Mouse (Mus musculus) kidney, adult 9 months (tissue): ENCODE measurements around the gene S1pr2.

Experiments used
- DNase-seq: peaks from one replicate; pipeline ENCODE4 v3.0.0; 2022

The S1pr2 gene

GRCm38 (mm10) chr9:20965606-20966005 lies 11.0 kb downstream of the S1pr2 start:
- no peak for DNase-seq

- DNase-seq = no peak
Observed at GRCm38 (mm10) chr9:20961557-20961956, 15.0 kb downstream of the S1pr2 start.

GRCm38 (mm10) chr9:20959430-20959938 lies 17.1 kb downstream of the S1pr2 start, which contains the start of gene Dnmt1:
Dnmt1 (minus strand) TSS chr9:20959888.
- DNase-seq = no peak

- no peak for DNase-seq
Observed at GRCm38 (mm10) chr9:20956989-20957388, 19.6 kb downstream of the S1pr2 start.

- peak; percentile 97 for DNase-seq
Observed at GRCm38 (mm10) chr9:20952520-20953227, 23.9 kb downstream of the S1pr2 start.

GRCm38 (mm10) chr9:20951966-20952519 lies 24.5 kb downstream of the S1pr2 start:
- no peak for DNase-seq

- peak; percentile 34 for DNase-seq
Observed at GRCm38 (mm10) chr9:20951441-20951840, 25.1 kb downstream of the S1pr2 start.

- DNase-seq = no peak
Observed at GRCm38 (mm10) chr9:20950419-20950818, 26.2 kb downstream of the S1pr2 start.

GRCm38 (mm10) chr9:20946066-20946880 lies 30.3 kb downstream of the S1pr2 start:
- DNase-seq = peak; percentile 31

- no peak for DNase-seq
Observed at GRCm38 (mm10) chr9:20944697-20945370, 31.7 kb downstream of the S1pr2 start.

- DNase-seq = no peak
Observed at GRCm38 (mm10) chr9:20943911-20944310, 32.7 kb downstream of the S1pr2 start.

- no peak for DNase-seq
Observed at GRCm38 (mm10) chr9:20943396-20943795, 33.2 kb downstream of the S1pr2 start.

GRCm38 (mm10) chr9:20923258-20923657 lies 53.3 kb downstream of the S1pr2 start:
- no peak for DNase-seq

- peak; percentile 65 for DNase-seq
Observed at GRCm38 (mm10) chr9:20916160-20916559, 60.4 kb downstream of the S1pr2 start.
